Mouse (Mus musculus): ENCODE measurements around the gene Aasdh. TPM values are rescaled to one million over a fixed set of nuclear protein-coding genes. Genes with fewer than 3 reads are reported as not detected.
"Not testable (repeated sequence)": the region's sequence is repeated elsewhere in the genome, so short reads cannot be mapped to it uniquely, and the experiment has no call there.

Aasdh gene
- total RNA-seq, 2 experiments from 2014 or later = 21.7 to 24.5 TPM

DNA sequence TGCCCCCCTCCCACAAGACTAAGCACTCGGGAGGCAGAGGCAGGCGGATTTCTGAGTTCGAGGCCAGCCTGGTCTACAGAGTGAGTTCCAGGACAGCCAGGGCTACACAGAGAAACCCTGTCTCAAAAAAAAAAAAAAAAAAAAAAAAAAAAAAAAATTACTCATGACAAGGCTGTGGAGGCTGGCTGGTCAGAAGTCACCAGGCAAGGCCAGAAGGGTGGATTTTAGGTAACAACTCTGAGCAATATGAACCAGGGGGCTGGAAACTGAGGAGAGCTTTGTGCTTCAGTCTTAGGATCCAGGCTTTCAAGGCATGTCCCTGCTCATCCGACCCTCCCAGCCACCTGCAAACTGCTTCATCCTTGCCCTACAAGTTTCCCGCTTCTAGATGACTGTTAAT lies 7.2 kb upstream of the Aasdh start:
- not testable (repeated sequence) for DNase-seq (ENCODE audit: low spot score in 2 of 2)

- no peak for DNase-seq (ENCODE audit: low spot score in 2 of 2)
Measured at GRCm38 (mm10) chr5:76910807-76911206, 5.5 kb upstream of the Aasdh start.

GRCm38 (mm10) chr5:76906155-76906499 lies 813 bp upstream of the Aasdh start:
- DNase-seq (ENCODE audit: low spot score in 2 of 2) = no peak

GRCm38 (mm10) chr5:76904713-76905404 lies 455 bp downstream of the Aasdh start:
- DNase-seq (ENCODE audit: low spot score in 2 of 2) = no peak

DNA sequence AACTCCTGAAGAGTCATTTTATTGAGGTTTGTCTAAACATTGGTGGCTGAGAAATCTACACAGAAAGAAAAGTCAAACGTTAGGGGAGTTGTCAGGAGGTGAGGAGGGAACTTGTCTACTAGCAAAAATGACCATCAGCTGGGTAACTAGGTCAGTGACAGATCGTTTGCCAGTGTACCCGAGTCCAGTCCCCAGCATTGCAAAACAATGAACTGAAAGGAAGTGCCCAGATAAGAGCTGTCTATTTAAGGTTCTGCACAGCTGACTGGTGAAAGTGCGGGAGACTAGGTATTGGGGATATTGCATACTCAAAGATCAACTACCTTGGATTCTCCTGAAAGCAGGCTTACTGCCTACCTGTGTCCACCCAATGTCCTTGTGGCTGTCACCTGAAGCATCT lies 3.2 kb downstream of the Aasdh start:
- DNase-seq (ENCODE audit: low spot score in 2 of 2) = no peak

DNA sequence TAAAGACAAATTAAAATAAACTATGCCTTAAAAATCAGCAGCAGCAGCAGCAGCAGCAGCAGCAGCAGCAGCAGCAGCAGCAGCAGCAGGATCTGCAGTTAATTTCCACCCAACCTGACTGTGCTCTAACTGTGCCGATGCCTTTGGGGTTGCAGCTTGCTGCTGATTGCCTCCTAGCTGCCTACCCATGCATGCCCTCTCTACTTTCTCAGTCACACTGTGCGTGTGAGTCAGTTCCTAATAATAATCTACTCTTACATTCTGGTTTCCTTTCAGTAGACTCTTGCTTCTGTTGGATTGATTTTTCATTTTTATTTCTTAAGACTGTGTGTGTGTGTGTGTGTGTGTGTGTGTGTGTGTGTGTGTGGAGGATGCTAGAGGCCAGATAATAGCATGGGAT lies 12.2 kb downstream of the Aasdh start:
- DNase-seq (ENCODE audit: low spot score in 2 of 2) = no peak

DNA sequence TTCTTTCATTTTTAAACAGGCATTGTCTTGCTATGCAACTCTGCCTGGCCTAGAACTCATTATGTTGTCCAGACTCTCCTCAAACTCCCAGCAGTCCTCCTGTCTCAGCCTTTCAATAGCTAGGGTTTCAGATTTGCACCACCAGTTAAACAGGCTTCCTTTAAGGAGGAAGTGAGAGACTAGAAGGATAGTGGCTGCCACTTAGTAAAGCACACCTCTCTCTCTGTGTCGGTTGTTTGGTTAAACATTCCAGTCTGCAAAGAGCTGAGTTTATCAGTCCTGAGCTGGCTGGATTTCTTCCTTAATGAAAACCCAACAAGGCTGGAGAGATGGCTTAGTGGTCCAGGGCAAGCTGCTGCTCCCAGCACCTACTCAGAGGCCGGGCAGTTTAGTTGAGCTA lies 12.7 kb downstream of the Aasdh start:
- no peak for DNase-seq (ENCODE audit: low spot score in 2 of 2)

DNA sequence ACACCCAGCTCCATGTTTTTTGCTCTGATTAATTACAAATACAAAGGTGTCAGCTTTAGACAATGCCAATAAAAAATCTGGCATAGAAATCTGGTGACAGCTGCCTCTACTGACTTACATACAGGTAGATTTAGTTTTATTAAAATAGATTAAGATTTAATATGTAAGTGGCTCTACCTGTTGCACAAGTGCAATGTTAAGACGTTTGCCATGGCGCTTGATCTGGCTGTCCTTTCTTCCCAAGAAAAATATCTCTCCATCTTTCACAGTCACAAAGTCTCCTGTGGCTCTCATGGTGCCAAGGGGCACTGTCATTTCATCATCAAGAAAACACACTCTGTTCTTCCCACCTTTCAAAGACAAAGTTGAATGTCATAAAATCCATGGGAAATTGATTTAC lies 18.3 kb downstream of the Aasdh start:
- no peak for DNase-seq (ENCODE audit: low spot score in 2 of 2)

GRCm38 (mm10) chr5:76884107-76884506 lies 21.2 kb downstream of the Aasdh start:
- DNase-seq (ENCODE audit: low spot score in 2 of 2) = no peak

GRCm38 (mm10) chr5:76876106-76876758 lies 29.1 kb downstream of the Aasdh start:
- no peak for DNase-seq (ENCODE audit: low spot score in 2 of 2)

GRCm38 (mm10) chr5:76869553-76869952 lies 35.8 kb downstream of the Aasdh start:
- DNase-seq (ENCODE audit: low spot score in 2 of 2) = no peak

DNA sequence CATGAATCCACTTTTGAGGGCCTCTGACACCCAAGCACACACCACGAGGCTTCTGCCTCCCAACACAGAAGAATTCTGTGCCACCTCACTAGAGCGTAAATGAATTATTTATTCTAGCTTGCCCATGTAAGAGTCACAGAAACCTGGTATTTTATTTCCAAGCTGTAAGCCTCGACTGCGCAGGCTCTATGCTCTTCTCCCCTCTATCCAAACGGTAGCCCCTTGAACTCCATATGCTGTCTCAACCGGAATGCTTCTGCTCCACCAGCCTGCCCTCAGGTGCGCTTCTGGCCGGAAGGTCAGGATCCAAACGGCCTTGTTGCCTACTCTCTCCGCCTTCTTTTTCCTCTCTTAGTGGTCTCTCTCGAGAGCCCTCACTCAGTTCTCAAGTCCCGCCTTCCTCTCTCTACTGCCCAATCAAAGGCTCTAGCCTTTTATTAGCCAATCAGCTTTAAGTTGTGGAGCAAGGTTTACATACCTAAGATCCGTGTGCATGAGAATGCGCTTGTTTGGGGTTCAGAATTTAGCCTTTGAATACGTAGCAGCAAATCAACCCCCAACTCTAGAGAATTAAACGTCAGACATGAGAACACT lies 36.5 kb downstream of the Aasdh start:
- DNase-seq (ENCODE audit: low spot score in 2 of 2) = peak in 1 of 2 experiments; percentile 44

DNA sequence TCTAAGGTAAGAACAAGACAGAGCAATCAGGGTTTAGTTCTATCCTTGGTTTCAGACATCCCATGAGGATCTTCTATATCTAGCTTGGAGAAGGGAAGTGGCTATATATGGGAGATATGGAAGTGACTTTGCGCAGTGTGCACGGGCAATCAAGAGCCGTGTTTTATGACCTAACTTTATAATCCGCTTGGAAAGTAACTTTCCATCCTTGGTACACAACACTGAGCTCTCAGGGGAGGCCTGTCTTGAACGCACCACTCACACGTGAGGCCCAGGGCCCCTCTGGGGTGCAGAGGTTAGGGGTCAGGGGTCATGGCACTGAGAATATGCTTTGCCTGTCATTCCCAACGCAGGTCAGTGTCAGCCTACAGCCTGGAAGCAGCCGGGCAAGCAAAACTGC lies 38.5 kb downstream of the Aasdh start:
- DNase-seq (ENCODE audit: low spot score in 2 of 2) = no peak

- no peak for DNase-seq (ENCODE audit: low spot score in 2 of 2)
Measured at GRCm38 (mm10) chr5:76858444-76858843, 46.9 kb downstream of the Aasdh start.

- DNase-seq (ENCODE audit: low spot score in 2 of 2) = peak in 1 of 2 experiments; percentile 32
Measured at GRCm38 (mm10) chr5:76857103-76858015, 48.0 kb downstream of the Aasdh start.

- peak; percentile 44 to 56 for DNase-seq (ENCODE audit: low spot score in 2 of 2)
Measured at GRCm38 (mm10) chr5:76855829-76856600, 49.3 kb downstream of the Aasdh start.

DNA sequence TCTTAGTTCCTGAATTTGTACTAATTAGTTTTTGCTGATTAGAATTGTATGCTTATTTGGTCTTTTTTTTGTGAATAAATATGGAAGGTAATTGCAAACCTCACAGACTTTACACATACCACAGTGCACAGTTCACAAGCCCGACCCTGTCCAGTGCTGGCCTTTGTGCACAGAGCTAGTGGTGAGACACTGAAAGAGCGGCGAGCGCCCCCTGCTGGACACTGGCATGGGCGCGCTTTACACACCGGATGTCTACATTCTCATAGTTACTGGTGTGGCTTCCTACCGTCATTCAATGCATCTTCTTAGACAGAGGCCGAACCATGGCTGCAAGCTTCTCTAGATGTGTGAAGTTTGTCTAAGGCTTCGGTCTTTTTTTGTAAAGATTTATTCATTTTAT lies 51.8 kb downstream of the Aasdh start:
- DNase-seq (ENCODE audit: low spot score in 2 of 2) = peak; percentile 77 to 85

- no peak for DNase-seq (ENCODE audit: low spot score in 2 of 2)
Measured at GRCm38 (mm10) chr5:76851316-76851715, 54.0 kb downstream of the Aasdh start.

GRCm38 (mm10) chr5:76847106-76847505 lies 58.2 kb downstream of the Aasdh start:
- no peak for DNase-seq (ENCODE audit: low spot score in 2 of 2)

GRCm38 (mm10) chr5:76844618-76845186 lies 60.6 kb downstream of the Aasdh start:
- DNase-seq (ENCODE audit: low spot score in 2 of 2) = no peak
